Mouse (Mus musculus) megakaryocyte, embryonic 14.5 days (primary cell): Measurements from ENCODE around the gene Pla2g2c. TPM values are rescaled to one million over a fixed set of nuclear protein-coding genes. Genes with fewer than 3 reads are reported as not detected.

Source experiments
- H3K27me3 ChIP-seq: replicated peaks from 2 replicates; pipeline ENCODE3; 2012; ENCODE audit warnings: inconsistent platforms
- H3K36me3 ChIP-seq: replicated peaks from 2 replicates; pipeline ENCODE3; 2012; ENCODE audit warnings: low read length, inconsistent platforms, mixed read lengths
- H3K4me1 ChIP-seq: 2 replicates; pipeline ENCODE4 v1.6.1; 2012; ENCODE audit warnings: inconsistent platforms
- H3K4me3 ChIP-seq: replicated peaks from 2 replicates; pipeline ENCODE3; 2012; ENCODE audit warnings: moderate library complexity, mild to moderate bottlenecking, inconsistent platforms
- H3K9me3 ChIP-seq: 2 replicates; pipeline ENCODE4 v1.6.1; 2012; ENCODE audit warnings: inconsistent platforms
- FLI1 ChIP-seq: IDR thresholded peaks from 2 replicates; pipeline ENCODE4 v1.6.1; 2012; ENCODE audit warnings: low read length, inconsistent platforms, mixed read lengths
- GATA1 ChIP-seq: IDR thresholded peaks from 3 replicates; pipeline ENCODE4 v1.6.1; 2012; ENCODE audit warnings: mixed read lengths, low read length, inconsistent platforms, borderline replicate concordance
- polyA plus RNA-seq: library from polyadenylated mRNA; stranded (reverse); fragments of >175 nt; gene quantifications from 2 replicates; pipeline ENCODE4 v1.2.3, GENCODE M21; 2012; ENCODE audit warnings: low replicate concordance; ENCODE audit not compliant: insufficient read depth

The Pla2g2c gene
- polyA plus RNA-seq, 1 experiment: not detected

GRCm38 (mm10) chr4:138696720-138697119, 27.9 kb upstream of the Pla2g2c start:
- Histone ChIP-seq H3K9me3 (peaks cover 3% of the 10 kb centered on the region), H3K4me3 (no peak overlapping the region), H3K27me3 (peaks cover 64% of the 10 kb centered on the region), H3K36me3 (no peaks in the 10 kb centered on the region), H3K4me1 (no peaks in the 10 kb centered on the region)
- no peak for TF ChIP-seq GATA1
- TF ChIP-seq FLI1: no peak

- peaks cover 60% of the 10 kb centered on the region for H3K27me3 ChIP-seq
- H3K36me3 ChIP-seq: no peaks in the 10 kb centered on the region
- TF ChIP-seq GATA1: no peak
- TF ChIP-seq FLI1: no peak
- H3K9me3 ChIP-seq: peaks cover 3% of the 10 kb centered on the region
- no peak overlapping the region for H3K4me3 ChIP-seq
- H3K4me1 ChIP-seq: no peaks in the 10 kb centered on the region
Observed at GRCm38 (mm10) chr4:138697166-138697860, 27.3 kb upstream of the Pla2g2c start.

- H3K27me3 ChIP-seq: peaks cover 62% of the 10 kb centered on the region
- H3K9me3 ChIP-seq: peaks cover 3% of the 10 kb centered on the region
- H3K4me3 ChIP-seq: no peak overlapping the region
- no peaks in the 10 kb centered on the region for H3K4me1 ChIP-seq
- no peaks in the 10 kb centered on the region for H3K36me3 ChIP-seq
- TF ChIP-seq GATA1: no peak
- TF ChIP-seq FLI1: no peak
Observed at GRCm38 (mm10) chr4:138698296-138698695, 26.3 kb upstream of the Pla2g2c start.

GRCm38 (mm10) chr4:138700184-138700982, 24.2 kb upstream of the Pla2g2c start:
- Histone ChIP-seq H3K9me3 (peaks cover 3% of the 10 kb centered on the region), H3K4me1 (no peaks in the 10 kb centered on the region), H3K4me3 (no peak overlapping the region), H3K36me3 (no peaks in the 10 kb centered on the region), H3K27me3 (peaks cover 57% of the 10 kb centered on the region)
- TF ChIP-seq FLI1 (no peak), GATA1 (no peak)

GRCm38 (mm10) chr4:138701111-138701510, 23.5 kb upstream of the Pla2g2c start:
- H3K36me3 ChIP-seq: no peaks in the 10 kb centered on the region
- no peaks in the 10 kb centered on the region for H3K4me1 ChIP-seq
- H3K9me3 ChIP-seq: peaks cover 3% of the 10 kb centered on the region
- TF ChIP-seq FLI1 (no peak), GATA1 (no peak)
- no peak overlapping the region for H3K4me3 ChIP-seq
- peaks cover 60% of the 10 kb centered on the region for H3K27me3 ChIP-seq

- no peaks in the 10 kb centered on the region for H3K4me1 ChIP-seq
- TF ChIP-seq FLI1 (no peak), GATA1 (no peak)
- H3K36me3 ChIP-seq: no peaks in the 10 kb centered on the region
- H3K4me3 ChIP-seq: no peak overlapping the region
- peaks cover 13% of the 10 kb centered on the region for H3K9me3 ChIP-seq
- peaks cover 62% of the 10 kb centered on the region for H3K27me3 ChIP-seq
Observed at GRCm38 (mm10) chr4:138702031-138702430, 22.6 kb upstream of the Pla2g2c start.

- Histone ChIP-seq H3K36me3 (no peaks in the 10 kb centered on the region), H3K4me1 (no peaks in the 10 kb centered on the region), H3K27me3 (peaks cover 64% of the 10 kb centered on the region), H3K4me3 (no peak overlapping the region), H3K9me3 (peaks cover 16% of the 10 kb centered on the region)
- TF ChIP-seq GATA1 (no peak), FLI1 (no peak)
Observed at GRCm38 (mm10) chr4:138702528-138702927, 22.1 kb upstream of the Pla2g2c start.

GRCm38 (mm10) chr4:138703591-138703990, 21.0 kb upstream of the Pla2g2c start:
- H3K27me3 ChIP-seq: peaks cover 68% of the 10 kb centered on the region

GRCm38 (mm10) chr4:138704169-138704568, 20.4 kb upstream of the Pla2g2c start:
- H3K4me3 ChIP-seq: no peak overlapping the region
- H3K4me1 ChIP-seq: no peaks in the 10 kb centered on the region
- H3K36me3 ChIP-seq: no peaks in the 10 kb centered on the region
- TF ChIP-seq FLI1 (no peak), GATA1 (no peak)
- peaks cover 70% of the 10 kb centered on the region for H3K27me3 ChIP-seq
- peaks cover 12% of the 10 kb centered on the region for H3K9me3 ChIP-seq

More at GRCm38 (mm10) chr4:138703591-138703990, 21.0 kb upstream of the Pla2g2c start:
- peaks cover 16% of the 10 kb centered on the region for H3K9me3 ChIP-seq
- H3K36me3 ChIP-seq: no peaks in the 10 kb centered on the region
- TF ChIP-seq GATA1: no peak
- no peak for TF ChIP-seq FLI1
- H3K4me1 ChIP-seq: no peaks in the 10 kb centered on the region
- no peak overlapping the region for H3K4me3 ChIP-seq

- Histone ChIP-seq H3K4me1 (no peaks in the 10 kb centered on the region), H3K4me3 (no peak overlapping the region), H3K9me3 (peaks cover 12% of the 10 kb centered on the region), H3K27me3 (peaks cover 74% of the 10 kb centered on the region), H3K36me3 (no peaks in the 10 kb centered on the region)
- no peak for TF ChIP-seq FLI1
- TF ChIP-seq GATA1: no peak
Observed at GRCm38 (mm10) chr4:138706620-138707019, 18.0 kb upstream of the Pla2g2c start.
